Mouse (Mus musculus) kidney, adult 11 months (tissue): ENCODE data around the gene Mavs.

ENCODE experiments used
- DNase-seq: peaks from one replicate; pipeline ENCODE4 v3.0.0; 2022

The Mavs gene

GRCm38 (mm10) chr2:131211026-131211615 is 22.7 kb upstream of the Mavs start:
- DNase-seq, result peak; percentile 37

- DNase-seq, result no peak
Observed at GRCm38 (mm10) chr2:131213773-131214172, 20.1 kb upstream of the Mavs start.

- DNase-seq, result peak; percentile 76
Observed at GRCm38 (mm10) chr2:131215941-131216858, 17.7 kb upstream of the Mavs start.

GRCm38 (mm10) chr2:131220030-131220429 is 13.8 kb upstream of the Mavs start:
- DNase-seq, result no peak

- no peak for DNase-seq
Observed at GRCm38 (mm10) chr2:131221853-131222515, 11.9 kb upstream of the Mavs start.

GRCm38 (mm10) chr2:131222562-131222961 is 11.3 kb upstream of the Mavs start:
- DNase-seq, result no peak

- no peak for DNase-seq
Observed at GRCm38 (mm10) chr2:131223569-131223968, 10.3 kb upstream of the Mavs start.

- DNase-seq, result peak; percentile 91
Observed at GRCm38 (mm10) chr2:131225178-131225577, 8.7 kb upstream of the Mavs start.

- peak; percentile 44 for DNase-seq
Observed at GRCm38 (mm10) chr2:131226669-131227068, 7.2 kb upstream of the Mavs start.

- DNase-seq, result no peak
Observed at GRCm38 (mm10) chr2:131227243-131227642, 6.6 kb upstream of the Mavs start.

- no peak for DNase-seq
Observed at GRCm38 (mm10) chr2:131232558-131232957, 1.3 kb upstream of the Mavs start.

GRCm38 (mm10) chr2:131234127-131234650 is 326 bp downstream of the Mavs start:
- no peak for DNase-seq

GRCm38 (mm10) chr2:131234970-131235635 is 1.2 kb downstream of the Mavs start:
- DNase-seq, result peak; percentile 73

- DNase-seq, result no peak
Observed at GRCm38 (mm10) chr2:131242180-131242579, 8.3 kb downstream of the Mavs start.

GRCm38 (mm10) chr2:131242929-131243328 is 9.1 kb downstream of the Mavs start:
- no peak for DNase-seq

GRCm38 (mm10) chr2:131253681-131254328 is 19.9 kb downstream of the Mavs start:
- DNase-seq, result peak; percentile 74

- peak; percentile 30 for DNase-seq
Observed at GRCm38 (mm10) chr2:131254329-131254713, 20.5 kb downstream of the Mavs start.

- no peak for DNase-seq
Observed at GRCm38 (mm10) chr2:131255738-131256137, 21.9 kb downstream of the Mavs start.

GRCm38 (mm10) chr2:131258693-131259092 is 24.8 kb downstream of the Mavs start:
- DNase-seq, result no peak

GRCm38 (mm10) chr2:131260544-131261307 is 26.9 kb downstream of the Mavs start:
- DNase-seq, result no peak

- DNase-seq, result no peak
Observed at GRCm38 (mm10) chr2:131261481-131262212, 27.8 kb downstream of the Mavs start.
